Mouse (Mus musculus) layer of hippocampus, postnatal 14 days (tissue): ENCODE data around the gene Clec2g. TPM values are rescaled to one million over a fixed set of nuclear protein-coding genes. Genes with fewer than 3 reads are reported as not detected.
"Not testable (repeated sequence)": the region's sequence is repeated elsewhere in the genome, so short reads cannot be mapped to it uniquely, and the experiment has no call there.

ENCODE experiments used
- DNase-seq, 2 experiments: peaks; one replicate each; pipeline ENCODE4 v3.0.0; 2021 to 2022; ENCODE audit warnings: low spot score in 2 of 2, mixed read lengths in 1 of 2
- long read RNA-seq, 2 experiments: library from polyadenylated mRNA; stranded (forward); transcript quantifications; one replicate each; pipeline ENCODE4 v2.0.0; 2021
- total RNA-seq, 2 experiments: library from RNA; stranded (reverse); gene quantifications; 2 replicates each; pipeline ENCODE4 v1.2.3; 2021

Clec2g gene
- total RNA-seq = not detected
- long read RNA-seq, experiment 1 = 0 reads
- long read RNA-seq, experiment 2 = 0 reads

- DNase-seq = not testable (repeated sequence)
Measured at GRCm38 (mm10) chr6:128934081-128934480, at the start of gene Clec2g. Clec2g (plus strand) TSS chr6:128934381.

- peak in 1 of 2 experiments; percentile 36 for DNase-seq
Measured at GRCm38 (mm10) chr6:128887091-128887790, 46.9 kb upstream of the Clec2g start, which contains the start of gene Clec2i. Clec2i (plus strand) TSS chr6:128887588.

DNA sequence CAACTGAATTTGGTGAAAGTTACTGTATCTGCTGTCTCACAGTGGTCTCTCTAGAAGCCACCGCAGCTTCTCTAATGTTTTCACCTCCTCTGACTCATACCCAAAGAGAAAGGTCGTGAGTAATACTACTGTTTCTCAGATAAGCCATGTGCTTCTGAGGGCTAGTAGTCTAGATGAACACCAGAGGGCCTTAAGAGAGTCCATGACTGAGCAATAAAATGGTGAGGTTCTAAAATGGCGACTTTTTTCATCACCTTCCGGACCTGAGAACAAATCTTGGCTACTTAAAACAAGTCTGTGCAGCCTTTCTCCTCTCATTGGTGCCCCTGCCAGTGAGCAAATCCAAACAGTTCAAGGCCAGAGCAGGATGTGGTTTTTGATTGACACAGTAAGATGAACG, 45.3 kb upstream of the Clec2g start:
- DNase-seq = no peak

DNA sequence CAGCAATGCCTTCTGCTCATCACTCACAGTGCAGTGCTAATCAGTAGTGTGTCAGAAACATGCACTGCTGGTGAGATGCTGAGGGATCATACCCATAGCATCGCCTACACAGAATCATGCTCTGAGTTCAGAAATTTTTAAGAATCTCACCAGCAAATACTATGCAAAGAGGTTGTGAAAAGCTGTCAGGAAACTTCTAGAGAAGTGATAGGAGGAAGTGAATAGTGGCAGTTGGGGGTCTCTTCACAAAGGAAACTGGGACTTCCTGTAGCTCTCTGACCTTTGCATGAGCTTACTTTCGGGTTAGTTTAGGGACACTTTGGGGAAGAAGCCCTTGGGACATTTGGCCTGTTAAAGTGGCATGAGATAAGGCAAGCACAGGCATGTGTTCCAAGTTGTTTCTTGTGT, 43.2 kb upstream of the Clec2g start, which contains the start of gene BC035044:
BC035044 (minus strand) TSS at position 179 of the 408 bp plus-strand sequence.
- DNase-seq = no peak

DNA sequence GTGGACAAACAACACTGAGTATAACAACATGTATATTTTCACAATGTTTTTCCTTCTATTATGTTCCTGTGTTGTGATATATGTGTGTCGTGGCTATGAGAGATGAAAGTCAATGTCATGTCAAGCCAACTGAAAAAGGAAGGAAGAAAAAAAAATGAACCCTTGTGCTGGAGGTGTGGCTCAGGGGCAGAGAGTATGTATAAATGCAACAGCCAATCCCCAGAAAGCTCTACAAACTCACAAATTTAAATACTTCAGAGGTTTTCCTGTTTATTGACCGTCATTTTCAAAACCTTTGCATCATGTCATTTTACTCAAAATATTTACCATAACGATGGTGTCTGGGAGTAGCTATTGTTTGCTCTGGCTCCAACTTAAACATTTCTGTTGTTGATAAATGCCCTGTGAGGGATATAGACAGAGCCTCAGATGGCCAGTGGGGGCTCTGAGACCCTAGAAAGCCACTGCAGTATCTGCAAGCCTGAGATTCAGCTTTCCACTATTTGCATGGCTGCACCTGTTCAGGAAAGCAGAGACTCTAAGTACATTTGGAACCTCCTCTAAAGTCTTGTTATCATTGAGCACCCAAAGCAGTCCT, 38.7 kb upstream of the Clec2g start:
- DNase-seq = no peak

DNA sequence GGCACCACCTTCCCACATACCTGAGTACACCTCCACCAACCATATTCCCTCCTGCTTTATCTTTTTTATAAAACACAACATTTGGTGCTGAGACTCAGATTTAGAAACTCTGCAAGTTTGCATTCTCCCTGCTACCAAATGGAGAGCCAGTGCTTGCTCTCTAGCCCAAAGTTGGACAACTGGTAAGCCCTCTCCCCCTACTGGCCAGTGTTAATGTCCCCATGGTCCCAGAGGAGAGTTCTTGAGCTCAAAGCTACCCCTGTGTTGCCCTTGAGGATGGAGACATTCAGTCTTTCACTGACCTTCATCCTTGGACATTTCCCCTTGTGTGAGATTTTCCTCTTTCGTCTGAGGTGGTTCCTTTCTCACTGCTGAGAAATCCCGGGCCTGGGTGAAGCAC, 34.1 kb upstream of the Clec2g start:
- no peak for DNase-seq

- DNase-seq = not testable (repeated sequence)
Measured at GRCm38 (mm10) chr6:128900796-128901552, 33.2 kb upstream of the Clec2g start.

GRCm38 (mm10) chr6:128913598-128914254, 20.5 kb upstream of the Clec2g start:
- no peak for DNase-seq

DNA sequence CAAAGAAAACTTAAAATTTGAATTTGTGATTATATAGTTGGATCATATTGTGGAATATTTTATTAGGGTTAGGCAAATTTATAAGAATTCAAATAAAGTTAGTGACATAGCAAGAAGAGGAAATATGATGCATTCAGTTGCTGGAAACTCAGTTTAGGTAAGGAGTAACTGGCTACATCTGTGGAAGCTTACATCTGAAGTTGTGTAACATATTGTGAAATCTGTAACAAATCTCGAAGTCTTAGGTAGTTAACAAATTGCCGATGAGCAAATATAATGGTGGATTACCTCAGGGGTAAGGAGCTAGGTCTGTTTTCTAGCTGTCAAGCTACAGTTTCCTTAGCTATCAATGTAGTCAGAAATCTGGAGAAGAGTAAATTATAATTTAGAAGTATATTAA, 16.9 kb upstream of the Clec2g start:
- DNase-seq = no peak

DNA sequence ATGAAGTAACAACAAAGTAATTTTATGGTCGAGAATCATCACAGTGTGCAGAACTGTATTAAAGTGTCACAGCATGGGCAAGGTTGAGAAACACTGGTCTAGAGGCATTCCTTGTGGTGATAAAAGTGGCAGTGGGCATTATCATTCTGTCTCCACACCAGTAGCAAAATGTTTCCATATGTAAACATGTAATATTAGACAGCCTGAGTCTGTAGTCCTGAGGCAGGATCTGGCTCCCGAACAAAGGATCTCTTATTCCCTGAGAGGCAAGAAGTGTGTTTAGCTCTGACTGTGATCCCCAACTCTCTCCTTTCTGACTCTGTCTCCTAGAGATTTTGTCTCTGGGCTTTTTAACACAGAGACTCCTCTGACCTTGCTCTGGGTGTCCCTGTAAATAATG, 1.1 kb upstream of the Clec2g start:
- DNase-seq = no peak

- not testable (repeated sequence) for DNase-seq
Measured at GRCm38 (mm10) chr6:128935889-128936665, 1.9 kb downstream of the Clec2g start.

GRCm38 (mm10) chr6:128941646-128942421, 7.7 kb downstream of the Clec2g start:
- no peak for DNase-seq

GRCm38 (mm10) chr6:128945564-128945963, 11.4 kb downstream of the Clec2g start:
- DNase-seq = no peak

- DNase-seq = no peak
Measured at GRCm38 (mm10) chr6:128961110-128961509, 26.9 kb downstream of the Clec2g start.

DNA sequence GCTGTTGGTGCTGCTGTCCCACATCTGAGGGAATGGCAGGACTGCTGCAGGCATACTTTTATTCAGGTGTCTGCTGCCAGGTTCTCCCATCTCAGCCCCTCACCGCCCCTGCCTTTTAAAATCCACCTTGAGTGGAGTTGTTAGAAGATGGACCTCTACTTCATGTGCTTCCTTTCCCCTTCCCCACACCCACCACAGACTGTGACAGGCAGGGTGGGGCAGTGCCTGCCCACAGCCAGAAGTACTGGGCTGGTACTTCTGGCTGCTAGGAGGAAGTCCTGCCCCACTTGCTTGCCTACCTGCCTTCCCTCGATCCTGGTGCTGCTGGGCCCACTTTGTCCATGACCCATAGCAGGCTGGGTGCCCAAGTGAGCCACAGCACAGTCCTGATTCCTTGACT, 27.9 kb downstream of the Clec2g start:
- not testable (repeated sequence) for DNase-seq

GRCm38 (mm10) chr6:128964519-128964918, 30.3 kb downstream of the Clec2g start:
- no peak for DNase-seq

DNA sequence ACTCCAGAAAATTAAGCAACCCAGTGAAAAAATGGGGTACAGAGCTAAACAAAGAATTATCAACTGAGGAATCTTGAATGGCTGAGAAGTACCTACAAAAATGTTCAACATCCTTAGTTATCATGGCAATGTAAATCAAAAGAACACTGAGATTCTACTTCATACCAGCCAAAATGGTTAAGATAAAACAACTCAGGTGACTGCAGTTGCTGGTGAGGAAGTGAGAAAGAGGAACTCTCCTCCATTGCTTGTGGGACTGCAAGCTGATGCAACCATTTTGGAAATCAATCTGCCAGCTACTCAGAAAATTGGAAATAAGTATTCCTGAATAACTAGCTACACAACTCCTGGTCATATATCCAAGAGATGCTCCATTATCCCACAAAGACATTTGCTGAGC, 34.3 kb downstream of the Clec2g start:
- DNase-seq = no peak

DNA sequence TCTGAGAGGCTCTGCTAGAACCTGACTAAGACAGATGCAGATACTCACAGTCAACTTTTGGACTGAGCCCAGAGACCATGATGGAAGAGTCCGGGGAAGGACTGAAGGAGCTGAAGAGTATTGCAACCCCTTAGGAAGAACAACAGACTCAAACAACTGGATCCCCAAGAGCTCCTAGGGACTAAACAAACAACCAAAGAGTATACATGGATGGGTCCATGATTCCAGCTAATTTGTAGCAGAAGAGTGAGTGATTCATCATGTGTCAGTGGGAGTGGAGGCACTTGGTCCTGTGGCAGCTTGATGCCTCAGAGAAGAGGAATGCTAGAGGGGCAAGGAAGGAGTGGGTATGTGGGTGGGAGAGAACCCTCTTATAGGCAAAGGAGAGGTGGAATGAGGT, 35.6 kb downstream of the Clec2g start:
- DNase-seq = no peak

GRCm38 (mm10) chr6:128970508-128971393, 36.6 kb downstream of the Clec2g start:
- DNase-seq = not testable (repeated sequence)
